Mouse (Mus musculus) embryonic facial prominence, embryonic 11.5 days (tissue): ENCODE measurements at regions not wholly inside any gene's neighbourhood (a gene's known extent, or its start where the extent isn't known, plus 50 kb on each side); places are given as distances from the start of the nearest gene placed in this dataset.

Source experiments
- ATAC-seq: fragments of 200-750 bp; cut with Nextera tagmentation; replicated peaks from 2 replicates; pipeline ENCODE4 v1.8.0; 2017; ENCODE audit warnings: low read depth; ENCODE audit not compliant: insufficient number of reproducible peaks, low FRiP score, low TSS enrichment
- DNase-seq: peaks from one replicate; pipeline ENCODE4 v3.0.0-alpha.2; 2015; ENCODE audit warnings: low spot score
- H3K27ac ChIP-seq: fragments of 300-500 bp; sonication (generic); replicated peaks from 2 replicates; pipeline ENCODE4 v1.5.1; 2014; ENCODE audit warnings: mild to moderate bottlenecking, low read depth, low read length, control low read depth
- H3K27me3 ChIP-seq: fragments of 300-500 bp; sonication (generic); 2 replicates; pipeline ENCODE4 v1.6.1; 2014; ENCODE audit warnings: mild to moderate bottlenecking, low read length, moderate library complexity, mixed read lengths; ENCODE audit not compliant: control insufficient read depth, insufficient read depth
- H3K36me3 ChIP-seq: fragments of 300-500 bp; sonication (generic); replicated peaks from 2 replicates; pipeline ENCODE4 v1.6.1; 2014; ENCODE audit warnings: low read depth, mild to moderate bottlenecking, low read length, moderate library complexity, mixed read lengths; ENCODE audit not compliant: control insufficient read depth, insufficient read depth
- H3K4me1 ChIP-seq: fragments of 300-500 bp; sonication (generic); 2 replicates; pipeline ENCODE4 v1.6.1; 2014; ENCODE audit warnings: low read length, mixed read lengths; ENCODE audit not compliant: control insufficient read depth, insufficient read depth
- H3K4me2 ChIP-seq: fragments of 300-500 bp; sonication (generic); 2 replicates; pipeline ENCODE4 v1.6.1; 2014; ENCODE audit warnings: low read depth, mild to moderate bottlenecking, control low read depth, low read length, moderate library complexity
- H3K4me3 ChIP-seq: fragments of 300-500 bp; sonication (generic); 2 replicates; pipeline ENCODE4 v1.5.1; 2014; ENCODE audit warnings: low read depth, low read length, control low read depth
- H3K9ac ChIP-seq: fragments of 300-500 bp; sonication (generic); replicated peaks from 2 replicates; pipeline ENCODE4 v1.6.1; 2014; ENCODE audit warnings: mild to moderate bottlenecking, control low read depth, low read length
- H3K9me3 ChIP-seq: fragments of 300-500 bp; sonication (generic); replicated peaks from 2 replicates; pipeline ENCODE4 v1.6.1; 2016; ENCODE audit warnings: mild to moderate bottlenecking, low read length, inconsistent platforms, mixed read lengths; ENCODE audit not compliant: control insufficient read depth
- WGBS: fragments of 180-500 bp; shearing (Covaris S2); extraction: QIAGEN DNeasy Blood & Tissue Kit; methylation state at CpG from one replicate; pipeline ENCODE4 v1.1.7; 2014; 5-methylcytosine and 5-hydroxymethylcytosine counted together

GRCm38 (mm10) chr2:172796104-172796503, 144.0 kb downstream of the Bmp7 start:
- Histone ChIP-seq H3K4me2 (no peak overlapping the region), H3K4me3 (no peak overlapping the region), H3K9ac (no peak overlapping the region), H3K27me3 (no peaks in the 10 kb centered on the region), H3K27ac (no peak overlapping the region), H3K9me3 (no peaks in the 10 kb centered on the region; the same call in 1 of the 2 replicates), H3K36me3 (no peaks in the 10 kb centered on the region), H3K4me1 (peaks cover 5% of the 10 kb centered on the region)
- WGBS, result 77% methylated on average over 6 of the region's 6 CpGs
- no peak for ATAC-seq
- no peak for DNase-seq

DNA sequence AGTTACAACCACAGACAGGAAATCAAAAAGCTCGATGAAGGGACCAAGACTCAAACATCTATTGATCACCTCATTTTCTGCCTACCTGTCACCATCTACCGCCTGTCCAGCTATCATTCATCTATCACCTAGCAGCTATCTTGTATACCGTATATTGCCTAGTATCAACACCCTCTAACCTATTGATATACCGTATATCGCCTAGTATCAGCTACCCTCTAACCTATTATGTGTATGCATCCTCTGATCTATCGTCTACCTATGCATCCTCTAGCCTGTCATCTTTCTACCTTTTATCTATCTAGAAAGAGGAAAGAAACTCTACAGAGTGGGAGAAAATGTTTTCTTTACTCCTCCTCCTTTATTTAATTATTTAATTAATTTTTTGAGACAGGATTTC, 143.2 kb downstream of the Bmp7 start:
- DNase-seq, result no peak
- 22% methylated on average over 6 of the region's 6 CpGs for WGBS
- H3K4me1 ChIP-seq, result peaks cover 6% of the 10 kb centered on the region
- H3K9ac ChIP-seq, result no peak overlapping the region
- H3K9me3 ChIP-seq, result no peaks in the 10 kb centered on the region; the same call in 1 of the 2 replicates
- no peak overlapping the region for H3K27ac ChIP-seq
- H3K36me3 ChIP-seq, result no peaks in the 10 kb centered on the region
- H3K27me3 ChIP-seq, result no peaks in the 10 kb centered on the region
- no peak overlapping the region for H3K4me2 ChIP-seq
- no peak for ATAC-seq
- H3K4me3 ChIP-seq, result no peak overlapping the region

DNA sequence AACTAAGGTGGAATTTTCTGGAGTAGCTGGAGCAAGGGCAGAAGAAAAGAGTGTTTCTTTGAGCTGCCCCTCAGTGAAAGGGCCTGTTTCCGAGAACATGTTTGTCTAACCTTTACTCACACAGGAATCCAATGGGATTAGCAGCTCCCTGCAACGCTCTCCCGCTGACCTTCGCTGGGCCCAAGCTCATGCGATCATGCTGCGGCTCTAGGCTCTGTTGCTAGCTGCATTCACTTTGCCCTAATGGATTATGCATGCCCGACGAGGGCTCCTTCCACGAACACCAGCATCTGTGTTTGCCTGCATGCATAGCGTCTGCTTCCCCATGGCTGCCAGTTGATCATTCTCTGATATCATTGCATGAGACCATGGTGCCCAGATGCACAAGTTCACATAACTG, 140.2 kb downstream of the Bmp7 start:
- Histone ChIP-seq H3K4me1 (peaks cover 6% of the 10 kb centered on the region), H3K4me3 (no peak overlapping the region), H3K9ac (no peak overlapping the region), H3K9me3 (no peaks in the 10 kb centered on the region), H3K4me2 (no peak overlapping the region), H3K27ac (no peak overlapping the region), H3K27me3 (no peaks in the 10 kb centered on the region), H3K36me3 (no peaks in the 10 kb centered on the region)
- DNase-seq (peak; percentile 62), ATAC-seq (no peak)
- 12% methylated on average over 10 of the region's 10 CpGs for WGBS

- H3K9ac ChIP-seq, result no peak overlapping the region
- no peak for ATAC-seq
- H3K9me3 ChIP-seq, result no peaks in the 10 kb centered on the region
- peaks cover 6% of the 10 kb centered on the region for H3K4me1 ChIP-seq
- H3K36me3 ChIP-seq, result no peaks in the 10 kb centered on the region
- H3K4me3 ChIP-seq, result no peak overlapping the region
- H3K27me3 ChIP-seq, result no peaks in the 10 kb centered on the region
- no peak overlapping the region for H3K27ac ChIP-seq
- no peak overlapping the region for H3K4me2 ChIP-seq
- no peak for DNase-seq
- 48% methylated on average over 9 of the region's 9 CpGs for WGBS
Observed at GRCm38 (mm10) chr2:172800801-172801200, 139.3 kb downstream of the Bmp7 start.

DNA sequence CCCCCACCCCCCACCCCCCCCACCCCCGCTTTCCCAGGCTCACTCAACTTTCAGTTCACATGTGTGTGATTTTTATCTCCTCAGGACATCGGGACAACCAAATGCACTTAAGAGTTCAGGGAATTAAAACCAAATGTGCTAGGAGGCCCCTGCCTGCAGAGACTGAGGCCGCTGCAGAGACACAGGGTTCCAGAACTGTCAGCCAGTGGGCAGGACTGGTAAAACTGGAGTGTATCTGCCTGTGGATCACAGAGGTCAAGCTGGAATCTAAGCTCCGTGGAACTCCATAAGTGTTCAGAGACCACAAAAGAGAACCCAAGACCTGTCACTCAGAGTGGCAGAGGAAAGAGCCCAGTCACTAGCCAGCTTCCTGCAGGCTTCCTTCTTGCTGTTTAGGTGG, 138.3 kb downstream of the Bmp7 start:
- H3K9me3 ChIP-seq, result no peaks in the 10 kb centered on the region
- H3K27me3 ChIP-seq, result no peaks in the 10 kb centered on the region
- no peak overlapping the region for H3K4me3 ChIP-seq
- no peak overlapping the region for H3K27ac ChIP-seq
- ATAC-seq (no peak), DNase-seq (peak; percentile 77)
- H3K9ac ChIP-seq, result no peak overlapping the region
- WGBS, result 14% methylated on average over 4 of the region's 4 CpGs
- peaks cover 6% of the 10 kb centered on the region for H3K4me1 ChIP-seq
- H3K4me2 ChIP-seq, result no peak overlapping the region
- H3K36me3 ChIP-seq, result no peaks in the 10 kb centered on the region

DNA sequence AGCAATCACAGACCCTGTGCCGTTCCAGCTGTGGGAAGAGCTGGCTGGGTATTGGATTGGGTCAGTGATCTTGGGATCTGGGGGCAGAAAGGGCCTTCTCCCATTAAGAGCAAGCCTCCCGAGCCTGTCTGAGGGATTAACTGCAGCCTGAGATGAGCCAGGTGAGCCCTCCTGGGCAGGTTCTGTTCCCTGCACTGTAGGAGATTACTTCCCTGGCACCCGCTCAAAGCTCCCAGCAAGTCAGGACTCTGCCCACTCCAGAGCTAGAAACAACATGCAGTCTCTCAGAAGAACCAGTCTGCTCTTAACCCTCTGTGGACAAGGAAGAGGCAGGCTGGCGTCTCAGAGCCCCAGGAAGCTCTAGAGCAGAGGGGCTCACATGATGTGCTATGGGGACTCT, 132.7 kb downstream of the Bmp7 start:
- Histone ChIP-seq H3K27me3 (no peaks in the 10 kb centered on the region), H3K4me3 (no peak overlapping the region), H3K36me3 (no peaks in the 10 kb centered on the region), H3K4me1 (no peaks in the 10 kb centered on the region), H3K27ac (no peak overlapping the region), H3K9ac (no peak overlapping the region), H3K9me3 (no peaks in the 10 kb centered on the region), H3K4me2 (no peak overlapping the region)
- DNase-seq (no peak), ATAC-seq (no peak)
- WGBS, result 55% methylated on average over 4 of the region's 4 CpGs

- WGBS, result 88% methylated on average over 2 of the region's 2 CpGs
- no peak for ATAC-seq
Observed at GRCm38 (mm10) chr2:172809306-172809705, 130.8 kb downstream of the Bmp7 start.

DNA sequence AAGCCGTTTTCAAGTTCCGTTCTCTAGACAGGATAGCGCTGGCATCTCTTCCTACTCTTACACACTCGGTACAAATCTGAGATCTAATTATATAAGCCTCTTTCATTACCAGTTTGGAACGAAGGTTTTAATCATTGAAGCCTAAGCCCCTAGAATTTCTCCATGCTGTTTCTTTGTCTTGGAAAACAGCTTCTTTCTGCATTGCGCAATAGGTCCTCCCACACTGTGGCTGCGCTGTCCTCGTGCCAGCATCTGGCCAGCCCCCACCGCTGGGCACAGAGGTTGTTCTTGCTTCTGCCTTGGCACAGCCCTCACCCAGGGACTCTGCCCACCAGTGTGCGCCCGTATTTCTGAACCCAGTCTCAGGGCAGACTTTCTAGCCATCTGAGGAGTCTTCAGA, 126.8 kb downstream of the Bmp7 start:
- Histone ChIP-seq H3K27me3 (no peaks in the 10 kb centered on the region), H3K4me2 (no peak overlapping the region), H3K4me1 (no peaks in the 10 kb centered on the region), H3K9ac (no peak overlapping the region), H3K27ac (no peak overlapping the region), H3K9me3 (no peaks in the 10 kb centered on the region), H3K36me3 (no peaks in the 10 kb centered on the region), H3K4me3 (no peak overlapping the region)
- DNase-seq, result no peak
- no peak for ATAC-seq
- whole genome bisulfite sequencing, result 84% methylated on average over 11 of the region's 11 CpGs

More at GRCm38 (mm10) chr2:172809306-172809705, 130.8 kb downstream of the Bmp7 start:
- no peaks in the 10 kb centered on the region for H3K27me3 ChIP-seq
- DNase-seq, result no peak
- no peaks in the 10 kb centered on the region for H3K9me3 ChIP-seq
- no peak overlapping the region for H3K4me3 ChIP-seq
- H3K27ac ChIP-seq, result no peak overlapping the region
- no peaks in the 10 kb centered on the region for H3K4me1 ChIP-seq
- no peaks in the 10 kb centered on the region for H3K36me3 ChIP-seq
- H3K4me2 ChIP-seq, result no peak overlapping the region
- H3K9ac ChIP-seq, result no peak overlapping the region
